Mouse (Mus musculus): ENCODE measurements around the gene Aim2.
"Not testable (repeated sequence)": the region's sequence is repeated elsewhere in the genome, so short reads cannot be mapped to it uniquely, and the experiment has no call there.

The Aim2 gene

GRCm38 (mm10) chr1:173350372-173350957 lies at the start of gene Aim2:
Gene Aim2 (plus strand): TSS chr1:173350879.
- DNase-seq (ENCODE audit: low spot score in 2 of 2), result no peak

DNA sequence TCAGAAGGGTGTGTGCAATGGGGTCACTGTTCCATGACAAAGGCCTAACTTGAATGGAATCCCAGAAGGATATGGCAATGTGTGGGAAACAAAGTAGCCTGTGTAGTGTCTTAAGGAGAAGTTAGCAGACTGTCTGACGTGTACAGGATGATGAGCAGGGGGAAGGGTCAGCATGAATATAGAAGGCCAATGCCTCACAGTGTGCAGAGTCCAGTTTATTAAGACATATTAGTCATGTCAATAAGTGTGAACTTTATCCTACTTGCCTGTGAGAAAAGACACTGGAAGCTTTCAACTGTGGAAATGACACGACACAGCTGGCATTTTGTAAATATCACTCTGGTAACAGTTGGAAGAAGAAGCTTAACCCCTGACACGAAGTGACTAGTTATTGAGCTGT lies 47.9 kb upstream of the Aim2 start:
- not testable (repeated sequence) for DNase-seq (ENCODE audit: low spot score in 2 of 2)

GRCm38 (mm10) chr1:173313535-173314050 lies 37.1 kb upstream of the Aim2 start:
- DNase-seq (ENCODE audit: low spot score in 2 of 2), result not testable (repeated sequence)

DNA sequence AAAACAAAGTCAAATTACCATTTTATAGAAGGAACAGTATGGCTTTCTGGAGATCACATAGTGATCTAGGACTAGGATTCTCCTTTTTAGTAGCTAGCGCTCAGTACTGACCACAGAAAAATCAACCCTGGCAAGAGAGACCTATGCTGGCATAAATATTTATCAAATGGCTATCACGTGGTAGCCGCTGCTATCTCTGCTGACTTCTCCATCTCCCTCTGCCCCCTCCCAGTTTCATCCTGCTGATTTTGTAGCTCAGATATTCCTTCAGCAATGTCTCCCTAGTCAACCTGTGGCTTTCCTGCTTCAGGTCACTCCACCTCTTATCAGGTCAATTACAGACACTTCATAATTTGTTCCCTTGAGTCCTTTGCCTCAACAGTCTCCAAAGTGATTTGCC lies 35.0 kb upstream of the Aim2 start:
- no peak for DNase-seq (ENCODE audit: low spot score in 2 of 2)

DNA sequence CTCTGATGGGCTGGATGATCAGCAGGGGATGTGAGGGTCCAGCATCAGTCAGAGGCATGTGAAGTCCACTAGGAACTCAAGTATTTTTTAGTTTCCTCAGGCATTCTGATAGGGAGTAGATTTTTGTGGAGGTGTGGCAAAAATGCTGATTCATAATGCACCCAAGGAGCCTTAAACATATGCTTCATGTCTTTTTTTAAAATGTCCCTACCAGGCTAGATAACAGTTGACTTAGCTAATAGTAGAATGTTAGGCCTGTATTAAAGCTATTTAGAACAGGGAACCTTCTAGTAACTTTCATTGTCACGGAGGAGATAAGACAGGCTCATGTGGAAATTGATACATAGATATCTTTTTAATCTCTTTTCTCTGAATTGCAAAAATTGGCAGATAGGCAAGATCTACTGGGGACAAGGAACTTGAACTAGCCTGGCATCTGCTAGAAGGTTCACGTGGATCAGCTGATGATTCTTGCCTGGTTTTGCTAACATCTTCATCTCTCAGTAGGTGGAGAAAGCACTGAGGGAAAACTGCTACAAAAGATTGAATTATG lies 32.7 kb upstream of the Aim2 start:
- no peak for DNase-seq (ENCODE audit: low spot score in 2 of 2)

- no peak for DNase-seq (ENCODE audit: low spot score in 2 of 2)
Measured at GRCm38 (mm10) chr1:173321593-173322248, 29.0 kb upstream of the Aim2 start.

DNA sequence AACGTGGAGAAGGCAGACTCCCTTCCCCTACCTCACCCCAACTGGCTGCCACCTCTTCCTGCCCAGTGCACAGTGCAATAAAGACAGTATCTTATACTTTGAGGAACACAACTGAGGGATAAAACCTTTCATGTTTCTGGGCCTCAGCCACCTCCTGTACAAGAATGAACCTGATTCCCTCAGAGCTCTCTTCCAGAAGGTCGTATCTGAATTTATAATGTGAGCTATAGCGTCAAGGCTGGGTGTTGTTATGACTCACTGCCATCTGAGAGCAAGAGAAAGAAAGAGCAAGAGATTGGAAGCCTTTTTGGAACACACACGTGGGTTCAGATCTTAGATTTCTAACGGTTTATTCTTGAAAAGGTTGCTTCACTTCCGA lies 28.4 kb upstream of the Aim2 start:
- no peak for DNase-seq (ENCODE audit: low spot score in 2 of 2)

- peak in 1 of 2 experiments; percentile 69 for DNase-seq (ENCODE audit: low spot score in 2 of 2)
Measured at GRCm38 (mm10) chr1:173323839-173324585, 26.7 kb upstream of the Aim2 start.

DNA sequence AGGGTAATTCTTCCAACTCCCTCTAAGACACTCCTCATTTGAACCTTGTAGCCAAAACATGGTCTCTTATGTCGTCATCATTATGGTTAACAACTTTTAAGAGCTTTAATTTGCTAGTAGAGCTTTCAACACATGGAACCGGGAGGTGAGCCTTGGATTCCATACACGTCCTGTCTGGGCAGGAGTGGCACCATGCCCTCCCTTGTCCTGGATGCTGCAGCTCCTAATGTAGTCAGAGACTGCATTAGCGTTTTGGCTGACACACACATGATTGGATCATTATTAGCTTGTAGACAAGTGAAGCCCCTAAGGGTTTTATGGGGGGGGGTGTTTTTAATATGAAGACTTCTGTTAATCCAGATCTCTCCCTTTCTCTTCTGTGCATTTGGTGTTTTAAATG lies 25.7 kb upstream of the Aim2 start:
- DNase-seq (ENCODE audit: low spot score in 2 of 2), result no peak

- no peak for DNase-seq (ENCODE audit: low spot score in 2 of 2)
Measured at GRCm38 (mm10) chr1:173325395-173325794, 25.3 kb upstream of the Aim2 start.

- no peak for DNase-seq (ENCODE audit: low spot score in 2 of 2)
Measured at GRCm38 (mm10) chr1:173326552-173326951, 24.1 kb upstream of the Aim2 start.

- DNase-seq (ENCODE audit: low spot score in 2 of 2), result no peak
Measured at GRCm38 (mm10) chr1:173328446-173328845, 22.2 kb upstream of the Aim2 start.

- no peak for DNase-seq (ENCODE audit: low spot score in 2 of 2)
Measured at GRCm38 (mm10) chr1:173329185-173329584, 21.5 kb upstream of the Aim2 start.

- no peak for DNase-seq (ENCODE audit: low spot score in 2 of 2)
Measured at GRCm38 (mm10) chr1:173329743-173330142, 20.9 kb upstream of the Aim2 start.

GRCm38 (mm10) chr1:173332418-173332817 lies 18.3 kb upstream of the Aim2 start:
- no peak for DNase-seq (ENCODE audit: low spot score in 2 of 2)

DNA sequence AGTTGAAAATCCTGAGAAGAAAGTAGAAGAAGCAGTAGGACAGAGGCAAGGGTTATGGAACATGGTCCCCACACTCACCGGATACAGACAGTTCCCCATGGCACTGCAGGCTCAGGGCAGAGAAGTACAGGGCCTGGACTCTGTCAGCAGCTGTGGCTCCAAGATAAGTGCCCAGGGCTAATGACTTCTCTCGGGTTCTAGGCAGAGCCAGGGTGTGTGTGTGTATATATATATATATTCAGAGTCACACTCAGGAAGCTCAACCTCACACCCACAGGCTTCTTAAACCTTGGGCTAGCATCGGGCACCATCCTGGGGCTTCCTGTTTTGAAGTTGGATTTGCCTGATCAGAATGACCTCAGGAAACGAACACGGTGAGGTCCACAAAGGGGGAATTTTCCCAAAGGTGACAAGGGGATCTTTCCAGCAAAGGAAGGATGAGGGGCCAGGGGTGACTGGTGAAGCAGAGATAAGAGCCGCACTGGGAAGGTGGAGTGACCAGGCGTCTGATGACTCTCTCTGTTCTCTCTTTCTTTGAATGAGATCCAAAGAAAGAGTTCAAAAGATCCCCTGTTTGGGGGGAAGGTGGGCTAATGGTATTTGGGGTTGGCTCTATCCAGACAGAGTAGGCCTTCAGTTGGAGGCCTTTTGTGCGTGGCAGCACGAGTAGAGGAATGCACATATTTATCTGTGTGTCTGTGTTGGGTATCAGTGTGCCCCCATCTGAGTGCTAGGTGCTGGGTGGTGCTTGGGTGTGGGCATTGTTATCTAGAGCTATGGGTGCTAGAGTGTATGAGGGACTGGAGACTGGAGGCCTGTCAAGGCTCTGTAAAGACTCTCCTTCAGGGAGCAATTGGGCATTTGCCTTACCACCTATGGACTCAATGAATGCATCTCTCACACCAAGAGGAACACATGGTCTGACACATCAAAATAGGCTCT lies 17.1 kb upstream of the Aim2 start, which contains the start of gene Ackr1:
Gene Ackr1 (minus strand): TSS at position 439 of the 942 bp plus-strand sequence.
- DNase-seq (ENCODE audit: low spot score in 2 of 2), result no peak

- DNase-seq (ENCODE audit: low spot score in 2 of 2), result no peak
Measured at GRCm38 (mm10) chr1:173335903-173336302, 14.8 kb upstream of the Aim2 start.

DNA sequence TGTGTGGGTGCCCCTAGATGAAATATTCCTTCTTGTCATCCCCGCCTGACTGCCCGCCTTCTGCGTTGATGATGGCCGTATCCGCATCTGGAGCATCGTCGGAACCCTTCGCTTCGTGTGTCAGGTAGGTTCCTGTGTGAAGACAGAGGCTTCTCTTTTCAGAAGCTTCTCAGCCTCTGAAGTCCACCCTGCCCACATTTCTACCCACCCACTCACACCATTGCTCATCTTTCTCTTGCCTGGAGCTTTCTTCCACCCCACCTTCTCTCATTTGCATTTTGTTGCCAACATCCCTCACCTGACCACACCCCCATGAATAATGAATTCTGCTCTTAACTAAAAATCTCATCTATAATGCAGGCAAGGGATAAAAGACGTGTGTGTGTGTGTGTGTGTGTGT lies 13.7 kb upstream of the Aim2 start:
- DNase-seq (ENCODE audit: low spot score in 2 of 2), result peak; percentile 58 to 64

- peak; percentile 78 to 80 for DNase-seq (ENCODE audit: low spot score in 2 of 2)
Measured at GRCm38 (mm10) chr1:173339543-173339942, 11.1 kb upstream of the Aim2 start.

DNA sequence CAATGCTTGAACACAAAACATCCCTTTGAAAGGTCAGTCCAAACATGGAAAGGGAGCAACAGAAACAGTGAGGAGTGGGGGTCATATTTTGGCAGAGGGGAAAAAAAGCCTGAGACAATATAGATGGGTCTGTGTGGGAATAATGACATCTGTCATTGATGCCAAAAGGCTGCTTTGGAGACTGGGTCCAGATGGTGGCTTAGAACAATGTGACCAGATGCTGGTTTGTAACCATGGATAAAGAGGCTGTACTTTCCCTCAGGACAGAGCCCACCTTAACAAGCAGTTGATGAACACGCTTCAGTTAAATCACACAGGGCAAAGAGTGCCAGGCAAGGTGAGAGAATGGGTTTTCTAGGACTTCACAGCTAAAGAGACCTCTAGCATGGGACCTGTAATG lies 8.3 kb upstream of the Aim2 start:
- DNase-seq (ENCODE audit: low spot score in 2 of 2), result no peak

DNA sequence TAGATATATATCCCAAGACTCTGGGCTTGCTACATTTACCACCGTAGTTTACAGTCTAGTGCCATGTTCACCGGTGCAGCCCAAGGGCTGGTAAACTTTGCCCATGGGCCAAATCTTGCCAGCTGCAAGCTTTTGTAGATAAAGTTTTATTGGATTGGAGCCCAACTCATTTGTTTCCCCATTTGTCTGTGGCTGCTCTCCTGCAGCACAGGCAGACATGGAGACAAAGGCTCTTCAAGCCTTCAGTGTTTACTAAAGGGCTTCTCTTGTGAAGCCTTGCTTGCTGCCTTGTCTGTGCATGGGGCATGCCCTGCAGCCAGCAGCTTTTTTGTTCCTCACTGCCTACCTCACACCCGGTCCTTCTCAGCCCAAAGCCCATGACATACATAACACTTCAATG lies 6.7 kb upstream of the Aim2 start:
- DNase-seq (ENCODE audit: low spot score in 2 of 2), result no peak
